In genomic region chr7:78766019-78766683, GRCm38 (mm10) we compare ENCODE assay signal across 9 mouse cellular contexts. TPM values are rescaled to one million over a fixed set of nuclear protein-coding genes. Genes with fewer than 3 reads are reported as not detected.
DNase-seq lines count a peak whose midpoint lies in the region; ATAC-seq and TF ChIP-seq lines count a peak whose summit lies in the region.
"Had no signal": no experiment of that assay in that cellular context is flagged by ENCODE, and none has a peak within 500 bp of the region (broad histone marks: within the 10 kb centered on the region; RNA-seq: fewer than 3 reads in every experiment).

No protein-coding gene starts in this region.

- H3K4me1 ChIP-seq in bone marrow, adult 2 months (ENCODE audit: control insufficient read depth, insufficient read depth, low read length): no peaks in the 10 kb centered on the region
- H3K4me1 ChIP-seq in lung, embryonic 14.5 days (ENCODE audit: insufficient read depth): peaks cover 4% of the 10 kb centered on the region
- peaks cover 31% of the 10 kb centered on the region for H3K4me1 ChIP-seq in thymus, adult 2 months (replicated peaks; ENCODE audit: control insufficient read depth, insufficient read depth, low read length)

- no peaks in the 10 kb centered on the region for H3K36me3 ChIP-seq in lung, embryonic 14.5 days (ENCODE audit: insufficient read depth)
- H3K36me3 ChIP-seq in thymus, adult 2 months (ENCODE audit: control insufficient read depth, insufficient read depth, low read length): no peaks in the 10 kb centered on the region

- DNase-seq in CD4-positive, CD25-positive, alpha-beta regulatory T cell, adult 2 months (ENCODE audit: low read depth, low spot score): peak; percentile 89
- DNase-seq in heart, postnatal 10 days: peak; percentile 71 to 84
- DNase-seq in kidney, postnatal 36 days: peak; percentile 55 to 82
- DNase-seq in lung, embryonic 14.5 days: peak; percentile 88
- peak; percentile 53 for DNase-seq in ovary, postnatal 10 days (ENCODE audit: low spot score)
- DNase-seq in thymus, adult 2 months: peak; percentile 91

- no peaks in the 10 kb centered on the region for H3K9me3 ChIP-seq in lung, embryonic 14.5 days (ENCODE audit: low read depth, low read length)

- H3K4me2 ChIP-seq in lung, embryonic 14.5 days: no peak overlapping the region

- TF ChIP-seq POLR2A in bone marrow, adult 2 months (IDR thresholded peaks at IDR 0.05; ENCODE audit: borderline replicate concordance, control insufficient read depth, low read depth, low read length): no peak
- TF ChIP-seq POLR2A in thymus, adult 2 months (IDR thresholded peaks at IDR 0.05; ENCODE audit: control insufficient read depth, extremely low read depth, insufficient read depth, low read length, poor library complexity): 0 out of 2 replicates have a peak, but pooled peaks have one; percentile 13

- no peak overlapping the region for H3K4me3 ChIP-seq in bone marrow, adult 2 months (replicated peaks; ENCODE audit: control insufficient read depth, low read depth, low read length)
- H3K4me3 ChIP-seq in lung, embryonic 14.5 days (ENCODE audit: low read depth, low read length): no peak overlapping the region
- no peak overlapping the region for H3K4me3 ChIP-seq in thymus, adult 2 months (ENCODE audit: control insufficient read depth, insufficient read depth, low read length)
- H3K4me3 ChIP-seq: erythroblast, embryonic 14.5 days had no signal

- H3K27me3 ChIP-seq in lung, embryonic 14.5 days (ENCODE audit: insufficient read depth, low read length): no peaks in the 10 kb centered on the region
- no peaks in the 10 kb centered on the region for H3K27me3 ChIP-seq in thymus, adult 2 months (ENCODE audit: control insufficient read depth, insufficient read depth, low read length)

- peak; percentile 82 for TF ChIP-seq CTCF in bone marrow, adult 2 months (IDR thresholded peaks at IDR 0.05; ENCODE audit: control insufficient read depth, insufficient read depth, low read length)
- peak; percentile 89 for TF ChIP-seq CTCF in lung, embryonic 14.5 days (IDR thresholded peaks at IDR 0.05; ENCODE audit: low read depth)
- TF ChIP-seq CTCF in thymus, adult 2 months (IDR thresholded peaks at IDR 0.05; ENCODE audit: borderline replicate concordance, control insufficient read depth, extremely low read depth, insufficient read depth, low read length, poor library complexity): peak; percentile 92; the same call in 1 of the 2 replicates

- H3K9ac ChIP-seq in lung, embryonic 14.5 days: no peak overlapping the region

- WGBS in bone marrow, adult 2 months: 26% methylated on average over 18 of the region's 18 CpGs
- WGBS in lung, embryonic 14.5 days: 23% methylated on average over 18 of the region's 18 CpGs
- 25% methylated on average over 18 of the region's 18 CpGs for WGBS in thymus, adult 2 months

- intact Hi-C loops in heart, postnatal 10 days (cut with DNase I): loop anchor here (5.0 kb wide), 1 partner anchor 169 kb away; no protein-coding TSS in a partner anchor

- H3K27ac ChIP-seq in bone marrow, adult 2 months (ENCODE audit: control insufficient read depth, insufficient read depth, low read depth, low read length, poor library complexity): no peak overlapping the region
- no peak overlapping the region for H3K27ac ChIP-seq in lung, embryonic 14.5 days (ENCODE audit: low read depth)
- peak overlapping the region; percentile 30; the same call in 1 of the 2 replicates for H3K27ac ChIP-seq in thymus, adult 2 months (ENCODE audit: control insufficient read depth, insufficient read depth, low read length)

- ATAC-seq in erythroblast, adult 5-6 weeks (replicated peaks; ENCODE audit: low FRiP score, poor library complexity, severe bottlenecking): 0 out of 2 replicates have a peak, but pooled peaks have one; percentile 30
- ATAC-seq in lung, embryonic 14.5 days (ENCODE audit: insufficient read depth): peak; percentile 59; the same call in 1 of the 2 replicates

RNA-seq across cellular contexts. Expression of gene Mrps11, which starts 16.8 kb away (rescaled TPM):
- 20.0 and 24.7 TPM in 2 replicates for polyA plus RNA-seq in bone marrow, adult 2 months (2011; ENCODE audit: insufficient read depth, insufficient read length, low replicate concordance, missing spikeins)
- total RNA-seq in erythroblast, adult 5-6 weeks (2015; ENCODE audit: low replicate concordance): 3.3 and 5.2 TPM in 2 replicates
- 10.3 and 11.4 TPM in 2 replicates for total RNA-seq in erythroblast, adult 5-6 weeks (2017; ENCODE audit: low replicate concordance)
- 10 to 100 TPM; 45.1 to 49.4 TPM for total RNA-seq in heart, postnatal 10 days (2021)
- 74.5 and 77.6 TPM in 2 replicates for polyA plus RNA-seq in lung, embryonic 14.5 days (2014; fragmentation: Nextera tagmentation; extraction: Ambion mirVana)
- polyA plus RNA-seq in thymus, adult 2 months (2012; rRNA removed): 60.3 and 73.2 TPM in 2 replicates

RNA-seq across cellular contexts. Expression of gene Mrpl46, which starts 17.2 kb away (rescaled TPM):
- 11.2 and 21.5 TPM in 2 replicates for polyA plus RNA-seq in bone marrow, adult 2 months (2011; ENCODE audit: insufficient read depth, insufficient read length, low replicate concordance, missing spikeins)
- 12.1 and 14.8 TPM in 2 replicates for total RNA-seq in erythroblast, adult 5-6 weeks (2015; ENCODE audit: low replicate concordance)
- 4.4 and 9.3 TPM in 2 replicates for total RNA-seq in erythroblast, adult 5-6 weeks (2017; ENCODE audit: low replicate concordance)
- 10 to 100 TPM; 45.9 to 47.4 TPM for total RNA-seq in heart, postnatal 10 days (2021)
- polyA plus RNA-seq in lung, embryonic 14.5 days (2014; fragmentation: Nextera tagmentation; extraction: Ambion mirVana): 67.2 and 68.6 TPM in 2 replicates
- 21.9 and 25.0 TPM in 2 replicates for polyA plus RNA-seq in thymus, adult 2 months (2012; rRNA removed)

RNA-seq across cellular contexts. Expression of gene Ntrk3, which starts 28.3 kb away (rescaled TPM):
- 0.14 and 1.0 TPM in 2 replicates for polyA plus RNA-seq in bone marrow, adult 2 months (2011; ENCODE audit: insufficient read depth, insufficient read length, low replicate concordance, missing spikeins)
- total RNA-seq in erythroblast, adult 5-6 weeks (2015; ENCODE audit: low replicate concordance): not detected in 2 replicates
- total RNA-seq in erythroblast, adult 5-6 weeks (2017; ENCODE audit: low replicate concordance): 0.56 TPM in 1 of 2 replicates, not detected in the other
- 1 to 10 TPM; 3.0 to 6.3 TPM for total RNA-seq in heart, postnatal 10 days (2021)
- 0.36 and 1.1 TPM in 2 replicates for polyA plus RNA-seq in lung, embryonic 14.5 days (2014; fragmentation: Nextera tagmentation; extraction: Ambion mirVana)
- 52.2 and 54.7 TPM in 2 replicates for polyA plus RNA-seq in thymus, adult 2 months (2012; rRNA removed)
- polyA plus RNA-seq: erythroblast, embryonic 14.5 days had no signal

Comparison
In these comparisons a context has a peak if more than half of its experiments do, and no peak if none do; other contexts are left out.
1. RNA of gene Ntrk3, which starts 28.3 kb away (polyA plus RNA-seq): 52.2 to 54.7 TPM in thymus, adult 2 months; 0.14 to 1.0 TPM in bone marrow, adult 2 months and 0.36 to 1.1 TPM in lung, embryonic 14.5 days; every median in the first group is over 10 times any median in the second.
2. Peak in every context shown above with its lines, with median percentiles within 50 percentile points of each other: DNase-seq and CTCF ChIP-seq.